Mouse (Mus musculus): Measurements from ENCODE around the gene Olfr605. TPM values are rescaled to one million over a fixed set of nuclear protein-coding genes. Genes with fewer than 3 reads are reported as not detected.

The Olfr605 gene
- polyA plus RNA-seq, 1 experiment: not detected

GRCm38 (mm10) chr7:103397758-103398157, 47.5 kb downstream of the Olfr605 start:
- Histone ChIP-seq H3K4me3 (ENCODE audit: insufficient read depth, low read depth, low read length) (no peak overlapping the region), H3K27me3 (replicated peaks; ENCODE audit: control insufficient read depth, insufficient read depth, low read length) (no peaks in the 10 kb centered on the region), H3K36me3 (ENCODE audit: control insufficient read depth, insufficient read depth, low read length) (no peaks in the 10 kb centered on the region), H3K4me1 (ENCODE audit: control insufficient read depth, insufficient read depth, low read length) (no peaks in the 10 kb centered on the region), H3K27ac (ENCODE audit: insufficient read depth, low read depth, low read length) (no peak overlapping the region)
- no peak for TF ChIP-seq CTCF (conservative IDR thresholded peaks at IDR 0.05; ENCODE audit: insufficient read depth, insufficient read length, low read depth, low read length)
- TF ChIP-seq POLR2A (IDR thresholded peaks at IDR 0.05; ENCODE audit: low read depth, low read length): no peak
- no peak for DNase-seq

Other genes starting within 250 kb of the Olfr605 start
- not detected in 2 replicates for gene Olfr593, start 233.6 kb downstream of the Olfr605 start, polyA plus RNA-seq (2012; rRNA removed)
- gene Olfr594, start 228.4 kb downstream of the Olfr605 start, polyA plus RNA-seq (2012; rRNA removed): not detected in 2 replicates
- gene Usp17ld, start 192.9 kb downstream of the Olfr605 start, polyA plus RNA-seq (2012; rRNA removed): not detected in 2 replicates
- not detected in 2 replicates for gene Olfr596, start 139.8 kb downstream of the Olfr605 start, polyA plus RNA-seq (2012; rRNA removed)
- not detected in 2 replicates for gene Olfr597, start 129.1 kb downstream of the Olfr605 start, polyA plus RNA-seq (2012; rRNA removed)
- gene Olfr598, start 121.9 kb downstream of the Olfr605 start, polyA plus RNA-seq (2012; rRNA removed): not detected in 2 replicates
- not detected in 2 replicates for gene Olfr599, start 109.5 kb downstream of the Olfr605 start, polyA plus RNA-seq (2012; rRNA removed)
- gene Olfr600, start 95.8 kb downstream of the Olfr605 start, polyA plus RNA-seq (2012; rRNA removed): not detected in 2 replicates
- not detected in 2 replicates for gene Olfr601, start 82.8 kb downstream of the Olfr605 start, polyA plus RNA-seq (2012; rRNA removed)
- gene Olfr603, start 59.3 kb downstream of the Olfr605 start, polyA plus RNA-seq (2012; rRNA removed): not detected in 2 replicates
- gene Usp17lc, start 30.4 kb downstream of the Olfr605 start, polyA plus RNA-seq (2012; rRNA removed): not detected in 2 replicates
- not detected in 2 replicates for gene Olfr606, start 3.6 kb upstream of the Olfr605 start, polyA plus RNA-seq (2012; rRNA removed)
- gene Olfr607, start 18.7 kb upstream of the Olfr605 start, polyA plus RNA-seq (2012; rRNA removed): not detected in 2 replicates
- gene Olfr608, start 24.4 kb upstream of the Olfr605 start, polyA plus RNA-seq (2012; rRNA removed): not detected in 2 replicates
- not detected in 2 replicates for gene Olfr609, start 52.6 kb upstream of the Olfr605 start, polyA plus RNA-seq (2012; rRNA removed)
- gene Olfr610, start 66.7 kb upstream of the Olfr605 start, polyA plus RNA-seq (2012; rRNA removed): not detected in 2 replicates
- not detected in 2 replicates for gene Olfr611, start 75.4 kb upstream of the Olfr605 start, polyA plus RNA-seq (2012; rRNA removed)
- gene Olfr612, start 97.3 kb upstream of the Olfr605 start, polyA plus RNA-seq (2012; rRNA removed): not detected in 2 replicates
- not detected in 2 replicates for gene Olfr613, start 102.6 kb upstream of the Olfr605 start, polyA plus RNA-seq (2012; rRNA removed)
- not detected in 2 replicates for gene Olfr615, start 110.6 kb upstream of the Olfr605 start, polyA plus RNA-seq (2012; rRNA removed)
- gene Olfr616, start 123.7 kb upstream of the Olfr605 start, polyA plus RNA-seq (2012; rRNA removed): not detected in 2 replicates
- gene Olfr617, start 127.6 kb upstream of the Olfr605 start, polyA plus RNA-seq (2012; rRNA removed): not detected in 2 replicates
- not detected in 2 replicates for gene Olfr618, start 144.7 kb upstream of the Olfr605 start, polyA plus RNA-seq (2012; rRNA removed)
- gene Olfr619, start 155.1 kb upstream of the Olfr605 start, polyA plus RNA-seq (2012; rRNA removed): not detected in 2 replicates
- gene Olfr620, start 167.1 kb upstream of the Olfr605 start, polyA plus RNA-seq (2012; rRNA removed): not detected in 2 replicates
- not detected in 2 replicates for gene Olfr622, start 197.3 kb upstream of the Olfr605 start, polyA plus RNA-seq (2012; rRNA removed)
- gene Olfr623, start 218.3 kb upstream of the Olfr605 start, polyA plus RNA-seq (2012; rRNA removed): not detected in 2 replicates
- gene Olfr624, start 225.8 kb upstream of the Olfr605 start, polyA plus RNA-seq (2012; rRNA removed): not detected in 2 replicates
- gene Olfr625-ps1, start 237.3 kb upstream of the Olfr605 start, polyA plus RNA-seq (2012; rRNA removed): not detected in 2 replicates

All from kidney, adult 2 months (tissue).